Mouse (Mus musculus): ENCODE results near the gene Axin2. TPM values are rescaled to one million over a fixed set of nuclear protein-coding genes. Genes with fewer than 3 reads are reported as not detected.

Gene Axin2
- total and polyA plus RNA-seq, 3 experiments: 14.2 to 29.9 (median 16.6) TPM

DNA sequence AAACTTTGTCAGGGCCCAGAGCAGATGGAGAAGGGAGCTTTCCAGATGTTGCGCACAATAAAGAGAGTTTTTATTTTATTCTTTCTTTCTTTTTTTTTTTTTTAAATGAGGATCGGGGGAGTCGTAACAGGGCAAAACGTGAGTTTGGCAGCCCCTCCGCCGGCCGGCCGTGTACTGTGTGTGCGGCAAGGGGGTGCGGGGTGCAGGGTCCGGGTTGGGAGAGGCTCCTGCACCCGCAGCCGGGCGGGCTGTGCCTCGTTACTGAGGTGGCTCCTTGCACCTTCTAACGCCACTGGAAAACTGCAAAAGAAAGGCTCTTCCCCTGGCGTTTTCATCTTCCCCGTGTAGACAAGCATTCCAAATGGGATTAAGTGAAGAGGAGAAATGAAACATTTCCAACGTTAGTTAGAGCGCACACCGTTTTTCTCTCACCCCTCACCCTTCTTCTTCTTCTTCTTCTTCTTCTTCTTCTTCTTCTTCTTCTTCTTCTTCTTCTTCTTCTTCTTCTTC, 28.2 kb upstream of the Axin2 start:
- Histone ChIP-seq H3K4me3 (replicated peaks in 1 of 3; ENCODE audit: low read depth in 2 of 3, low read length in 2 of 3, poor library complexity in 1 of 3) (no peak overlapping the region), H3K4me1 (ENCODE audit: control insufficient read depth in 1 of 2, insufficient read depth in 2 of 2) (peaks cover 6 to 52% of the 10 kb centered on the region in 2 experiments; a peak in 3 of 4 replicates), H3K9ac (ENCODE audit: insufficient read depth, low read depth) (no peak overlapping the region), H3K36me3 (replicated peaks in 1 of 2; ENCODE audit: control insufficient read depth in 1 of 2, insufficient read depth in 1 of 2, low read length in 1 of 2) (no peaks in the 10 kb centered on the region), H3K4me2 (ENCODE audit: insufficient read depth, low read depth, poor library complexity, severe bottlenecking) (no peak overlapping the region), H3K27me3 (replicated peaks) (no peaks in the 10 kb centered on the region), H3K27ac (ENCODE audit: insufficient read depth, low read depth) (no peak overlapping the region), H3K9me3 (replicated peaks; ENCODE audit: low read length) (no peaks in the 10 kb centered on the region), H3K79me2 (replicated peaks; ENCODE audit: control insufficient read depth, extremely low read depth, insufficient read depth, poor library complexity, severe bottlenecking) (no peaks in the 10 kb centered on the region)
- in situ Hi-C loops (cut with MboI; ENCODE audit: low pct_ligation_motif_present, low pct_unique_long_range_greater_than_20kb, low sequenced_read_pairs): no loop called here
- TF ChIP-seq POLR2AphosphoS2 (IDR thresholded peaks at IDR 0.05; ENCODE audit: low read depth, low read length) (no peak), ELF1 (IDR thresholded peaks at IDR 0.05; ENCODE audit: low read depth, low read length) (no peak), MAZ (IDR thresholded peaks at IDR 0.05; ENCODE audit: low read depth, low read length) (no peak), MAFK (IDR thresholded peaks at IDR 0.05; ENCODE audit: insufficient replicate concordance, low read length) (no peak), GABPA (IDR thresholded peaks at IDR 0.05; ENCODE audit: insufficient replicate concordance, low read depth, low read length) (no peak), RCOR1 (conservative IDR thresholded peaks at IDR 0.05; ENCODE audit: low read depth, low read length) (no peak), KAT2A (IDR thresholded peaks at IDR 0.05; ENCODE audit: insufficient replicate concordance, low read length) (no peak), USF2 (conservative IDR thresholded peaks at IDR 0.05; ENCODE audit: low read depth, low read length) (no peak), MYC (IDR thresholded peaks at IDR 0.05; ENCODE audit: low read depth, low read length) (no peak)
- DNase-seq (ENCODE audit: extremely low read depth): no peak
- dilution Hi-C loops (cut with MboI; ENCODE audit: extremely low pct_ligation_motif_present, extremely low pct_unique_long_range_greater_than_20kb, low sequenced_read_pairs): no loop called here

- no peaks in the 10 kb centered on the region for H3K27me3 ChIP-seq (replicated peaks)
- peaks cover 6 to 57% of the 10 kb centered on the region in 2 experiments; a peak in 3 of 4 replicates for H3K4me1 ChIP-seq (ENCODE audit: control insufficient read depth in 1 of 2, insufficient read depth in 2 of 2)
- no peak for TF ChIP-seq SIN3A (IDR thresholded peaks at IDR 0.05; ENCODE audit: low read length)
- TF ChIP-seq TCF12 (IDR thresholded peaks at IDR 0.05; ENCODE audit: low read depth, low read length): no peak
- TF ChIP-seq POLR2AphosphoS2 (IDR thresholded peaks at IDR 0.05; ENCODE audit: low read depth, low read length): no peak
- no peak for TF ChIP-seq TBP (conservative IDR thresholded peaks at IDR 0.05; ENCODE audit: low read depth, low read length)
- no peak for TF ChIP-seq MEF2A (IDR thresholded peaks at IDR 0.05; ENCODE audit: borderline replicate concordance, low read depth, low read length)
- TF ChIP-seq SMC3 (IDR thresholded peaks at IDR 0.05; ENCODE audit: low read depth, low read length): no peak
- no peak for TF ChIP-seq MAX (IDR thresholded peaks at IDR 0.05; ENCODE audit: low read length)
- no peak for TF ChIP-seq RAD21 (IDR thresholded peaks at IDR 0.05; ENCODE audit: low read depth, low read length)
- no peak for TF ChIP-seq MAZ (IDR thresholded peaks at IDR 0.05; ENCODE audit: low read depth, low read length)
- no peak for TF ChIP-seq CHD2 (IDR thresholded peaks at IDR 0.05; ENCODE audit: low read length)
- TF ChIP-seq GABPA (IDR thresholded peaks at IDR 0.05; ENCODE audit: insufficient replicate concordance, low read depth, low read length): no peak
- TF ChIP-seq E2F4 (IDR thresholded peaks at IDR 0.05; ENCODE audit: insufficient replicate concordance, low read depth, low read length): no peak
- TF ChIP-seq PAX5 (IDR thresholded peaks at IDR 0.05; ENCODE audit: low read length): no peak
- TF ChIP-seq MYC (IDR thresholded peaks at IDR 0.05; ENCODE audit: low read depth, low read length): no peak
- no peak for TF ChIP-seq NRF1 (IDR thresholded peaks at IDR 0.05; ENCODE audit: low read depth, low read length)
- no peak for TF ChIP-seq UBTF (IDR thresholded peaks at IDR 0.05; ENCODE audit: low read depth, low read length)
- TF ChIP-seq JUN (IDR thresholded peaks at IDR 0.05; ENCODE audit: insufficient read depth, low read depth, low read length): no peak
- TF ChIP-seq POLR2A (IDR thresholded peaks at IDR 0.05; ENCODE audit: low read depth, low read length): no peak
- TF ChIP-seq USF1 (IDR thresholded peaks at IDR 0.05; ENCODE audit: low read depth, low read length): no peak
- no peak overlapping the region for H3K27ac ChIP-seq (ENCODE audit: insufficient read depth, low read depth)
- no peak overlapping the region for H3K4me2 ChIP-seq (ENCODE audit: insufficient read depth, low read depth, poor library complexity, severe bottlenecking)
- in situ Hi-C loops (cut with MboI; ENCODE audit: low pct_ligation_motif_present, low pct_unique_long_range_greater_than_20kb, low sequenced_read_pairs) (no loop called here), dilution Hi-C loops (cut with MboI; ENCODE audit: extremely low pct_ligation_motif_present, extremely low pct_unique_long_range_greater_than_20kb, low sequenced_read_pairs) (no loop called here)
- H3K79me2 ChIP-seq (replicated peaks; ENCODE audit: control insufficient read depth, extremely low read depth, insufficient read depth, poor library complexity, severe bottlenecking): no peaks in the 10 kb centered on the region
- DNase-seq (ENCODE audit: extremely low read depth): no peak
- no peaks in the 10 kb centered on the region for H3K9me3 ChIP-seq (replicated peaks; ENCODE audit: low read length)
- no peak overlapping the region for H3K9ac ChIP-seq (ENCODE audit: insufficient read depth, low read depth)
- no peaks in the 10 kb centered on the region for H3K36me3 ChIP-seq (replicated peaks in 1 of 2; ENCODE audit: control insufficient read depth in 1 of 2, insufficient read depth in 1 of 2, low read length in 1 of 2)
- no peak overlapping the region for H3K4me3 ChIP-seq (replicated peaks in 1 of 3; ENCODE audit: low read depth in 2 of 3, low read length in 2 of 3, poor library complexity in 1 of 3)
Measured at GRCm38 (mm10) chr11:108892406-108892805, 27.7 kb upstream of the Axin2 start.
